Mouse (Mus musculus): ENCODE data around the gene Fnbp1l. TPM values are rescaled to one million over a fixed set of nuclear protein-coding genes. Genes with fewer than 3 reads are reported as not detected.

Fnbp1l gene
- polyA plus RNA-seq, 1 experiment from 2014 or later = 84.7 TPM

DNA sequence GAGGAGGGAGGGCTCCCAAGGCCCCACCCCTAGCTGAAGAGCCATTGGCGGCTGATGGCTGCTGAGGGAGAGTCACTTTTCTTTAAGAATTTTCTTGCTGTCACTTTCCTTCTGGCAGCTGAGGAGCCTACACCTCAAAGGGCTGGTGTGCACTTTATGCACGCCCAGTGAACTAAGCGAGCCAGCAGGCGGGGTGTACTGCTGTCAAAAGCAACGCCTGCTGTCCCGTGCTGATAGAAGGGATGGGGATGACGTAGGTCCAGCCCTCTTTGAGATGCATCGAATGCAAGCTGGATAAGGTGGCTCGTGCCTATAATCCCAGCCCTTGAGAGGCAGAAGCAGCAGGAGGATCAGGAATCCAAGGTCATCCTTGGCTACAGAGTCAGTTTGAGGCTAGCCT lies 118.6 kb downstream of the Fnbp1l start:
- no peak overlapping the region for H3K4me3 ChIP-seq (ENCODE audit: low read depth, low read length)
- H3K9ac ChIP-seq (replicated peaks; ENCODE audit: low read depth, low read length) = no peak overlapping the region
- H3K27me3 ChIP-seq (ENCODE audit: control insufficient read depth, insufficient read depth, low read length) = no peaks in the 10 kb centered on the region
- no peak overlapping the region for H3K27ac ChIP-seq (ENCODE audit: low read length)
- 87% methylated on average over 9 of the region's 9 CpGs for WGBS
- no peak for ATAC-seq (ENCODE audit: insufficient number of reproducible peaks, insufficient read depth, low FRiP score, low read depth)
- 0 out of 2 replicates have a peak, but pooled peaks cover 5% of the 10 kb centered on the region for H3K4me1 ChIP-seq (ENCODE audit: control insufficient read depth, insufficient read depth, low read length)
- no peak overlapping the region for H3K4me2 ChIP-seq (replicated peaks; ENCODE audit: low read depth, low read length)
- no peaks in the 10 kb centered on the region for H3K36me3 ChIP-seq (ENCODE audit: control insufficient read depth, insufficient read depth, low read length)
- H3K9me3 ChIP-seq (ENCODE audit: control insufficient read depth, low read depth, low read length) = no peaks in the 10 kb centered on the region

DNA sequence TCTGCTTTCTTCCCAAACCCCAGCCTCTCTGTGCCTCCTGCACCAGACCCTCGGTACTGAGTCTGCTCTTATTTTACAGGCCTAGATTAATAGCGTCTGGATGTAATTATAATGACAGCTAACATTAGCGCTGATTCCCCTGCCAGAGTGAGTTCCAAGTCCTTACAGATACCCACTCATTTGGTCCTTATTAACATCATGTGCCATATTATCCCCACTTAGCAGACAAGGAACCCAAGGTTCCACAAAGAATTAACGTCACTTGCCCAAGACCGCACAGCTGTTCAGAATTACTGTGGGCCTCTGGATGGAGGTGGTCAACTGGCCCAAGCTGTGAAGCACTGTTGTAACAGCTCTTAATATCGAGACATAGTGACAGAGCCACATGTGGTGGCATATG lies 119.9 kb downstream of the Fnbp1l start:
- Histone ChIP-seq H3K27ac (ENCODE audit: low read length) (no peak overlapping the region), H3K4me3 (ENCODE audit: low read depth, low read length) (no peak overlapping the region), H3K4me2 (replicated peaks; ENCODE audit: low read depth, low read length) (no peak overlapping the region), H3K9ac (replicated peaks; ENCODE audit: low read depth, low read length) (no peak overlapping the region), H3K27me3 (ENCODE audit: control insufficient read depth, insufficient read depth, low read length) (no peaks in the 10 kb centered on the region), H3K9me3 (ENCODE audit: control insufficient read depth, low read depth, low read length) (no peaks in the 10 kb centered on the region), H3K36me3 (ENCODE audit: control insufficient read depth, insufficient read depth, low read length) (no peaks in the 10 kb centered on the region), H3K4me1 (ENCODE audit: control insufficient read depth, insufficient read depth, low read length) (peaks cover 7% of the 10 kb centered on the region; the same call in 1 of the 2 replicates)
- 74% methylated on average over 6 of the region's 6 CpGs for WGBS
- no peak for ATAC-seq (ENCODE audit: insufficient number of reproducible peaks, insufficient read depth, low FRiP score, low read depth)

DNA sequence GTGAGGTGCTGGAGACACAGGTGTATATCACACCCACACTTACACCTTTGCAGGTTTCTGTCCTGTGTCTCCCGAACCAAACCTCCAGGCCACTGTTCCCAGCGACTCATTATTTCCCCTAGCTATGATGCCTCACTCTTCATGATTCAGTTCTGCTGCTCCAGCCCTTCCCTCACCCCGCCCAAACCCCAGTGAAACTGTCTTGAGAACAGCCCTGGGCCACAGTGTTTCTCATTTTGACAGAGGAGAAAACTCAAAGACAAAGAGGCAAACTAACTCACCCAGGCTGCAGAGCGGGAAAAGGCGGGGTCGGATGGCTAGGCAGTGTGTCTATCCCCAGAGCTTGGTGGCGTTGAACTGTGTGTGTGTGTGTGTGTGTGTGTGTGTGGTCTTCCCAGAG lies 121.0 kb downstream of the Fnbp1l start:
- no peak overlapping the region for H3K4me2 ChIP-seq (replicated peaks; ENCODE audit: low read depth, low read length)
- H3K9me3 ChIP-seq (ENCODE audit: control insufficient read depth, low read depth, low read length) = no peaks in the 10 kb centered on the region
- H3K9ac ChIP-seq (replicated peaks; ENCODE audit: low read depth, low read length) = no peak overlapping the region
- ATAC-seq (ENCODE audit: insufficient number of reproducible peaks, insufficient read depth, low FRiP score, low read depth) = no peak
- peaks cover 14% of the 10 kb centered on the region; the same call in 1 of the 2 replicates for H3K4me1 ChIP-seq (ENCODE audit: control insufficient read depth, insufficient read depth, low read length)
- no peak overlapping the region for H3K27ac ChIP-seq (ENCODE audit: low read length)
- H3K4me3 ChIP-seq (ENCODE audit: low read depth, low read length) = no peak overlapping the region
- H3K27me3 ChIP-seq (ENCODE audit: control insufficient read depth, insufficient read depth, low read length) = no peaks in the 10 kb centered on the region
- WGBS = 77% methylated on average over 7 of the region's 7 CpGs
- no peaks in the 10 kb centered on the region for H3K36me3 ChIP-seq (ENCODE audit: control insufficient read depth, insufficient read depth, low read length)

DNA sequence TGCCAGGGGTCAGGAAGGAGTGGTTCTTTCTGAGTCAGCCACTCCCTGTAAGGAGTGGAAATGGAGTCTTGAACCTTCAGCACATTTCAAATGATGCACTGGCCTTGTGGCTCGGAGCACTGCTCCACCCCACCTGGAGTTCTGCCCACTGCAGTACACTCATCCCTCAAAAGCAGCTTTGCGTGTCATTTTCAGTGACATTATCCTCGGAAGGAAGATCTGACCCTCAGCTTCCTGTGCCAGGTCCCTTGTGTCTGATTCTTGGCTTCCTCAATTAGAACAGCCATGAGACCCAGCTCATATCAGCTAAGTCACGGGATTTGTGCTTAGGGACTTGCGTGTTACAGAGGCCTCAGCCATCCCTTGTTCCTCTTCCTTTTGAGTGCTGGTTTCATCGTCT lies 121.6 kb downstream of the Fnbp1l start:
- Histone ChIP-seq H3K36me3 (ENCODE audit: control insufficient read depth, insufficient read depth, low read length) (no peaks in the 10 kb centered on the region), H3K9me3 (ENCODE audit: control insufficient read depth, low read depth, low read length) (no peaks in the 10 kb centered on the region), H3K27me3 (ENCODE audit: control insufficient read depth, insufficient read depth, low read length) (no peaks in the 10 kb centered on the region), H3K9ac (replicated peaks; ENCODE audit: low read depth, low read length) (no peak overlapping the region), H3K4me2 (replicated peaks; ENCODE audit: low read depth, low read length) (no peak overlapping the region), H3K4me1 (ENCODE audit: control insufficient read depth, insufficient read depth, low read length) (peaks cover 16% of the 10 kb centered on the region; the same call in 1 of the 2 replicates), H3K27ac (ENCODE audit: low read length) (no peak overlapping the region), H3K4me3 (ENCODE audit: low read depth, low read length) (no peak overlapping the region)
- 84% methylated on average over 6 of the region's 6 CpGs for WGBS
- ATAC-seq (ENCODE audit: insufficient number of reproducible peaks, insufficient read depth, low FRiP score, low read depth) = no peak

DNA sequence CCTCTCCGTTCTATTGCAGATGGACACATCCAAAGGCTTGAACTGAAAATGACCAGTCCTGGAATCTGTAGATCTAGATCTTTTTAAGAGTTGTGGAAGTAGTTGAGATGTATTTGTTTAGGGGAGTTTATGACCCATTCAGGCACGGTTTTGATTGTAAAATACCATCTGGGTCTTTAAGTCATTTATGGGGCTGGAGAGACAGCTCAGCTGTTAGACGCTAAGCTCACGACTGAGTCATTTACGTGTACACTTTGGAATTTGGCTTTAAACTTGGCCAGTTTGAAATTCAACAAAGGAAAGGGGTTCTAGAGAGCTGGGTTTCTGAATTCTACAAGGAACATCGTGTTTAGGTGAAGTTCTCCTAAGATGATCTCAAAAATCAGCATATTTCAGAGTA lies 124.8 kb downstream of the Fnbp1l start:
- H3K27me3 ChIP-seq (ENCODE audit: control insufficient read depth, insufficient read depth, low read length) = no peaks in the 10 kb centered on the region
- 54% methylated on average over 6 of the region's 6 CpGs for WGBS
- no peak overlapping the region for H3K4me2 ChIP-seq (replicated peaks; ENCODE audit: low read depth, low read length)
- ATAC-seq (ENCODE audit: insufficient number of reproducible peaks, insufficient read depth, low FRiP score, low read depth) = no peak
- no peak overlapping the region for H3K4me3 ChIP-seq (ENCODE audit: low read depth, low read length)
- H3K36me3 ChIP-seq (ENCODE audit: control insufficient read depth, insufficient read depth, low read length) = no peaks in the 10 kb centered on the region
- H3K9me3 ChIP-seq (ENCODE audit: control insufficient read depth, low read depth, low read length) = no peaks in the 10 kb centered on the region
- H3K27ac ChIP-seq (ENCODE audit: low read length) = no peak overlapping the region
- H3K4me1 ChIP-seq (ENCODE audit: control insufficient read depth, insufficient read depth, low read length) = peaks cover 20% of the 10 kb centered on the region; the same call in 1 of the 2 replicates
- H3K9ac ChIP-seq (replicated peaks; ENCODE audit: low read depth, low read length) = no peak overlapping the region

DNA sequence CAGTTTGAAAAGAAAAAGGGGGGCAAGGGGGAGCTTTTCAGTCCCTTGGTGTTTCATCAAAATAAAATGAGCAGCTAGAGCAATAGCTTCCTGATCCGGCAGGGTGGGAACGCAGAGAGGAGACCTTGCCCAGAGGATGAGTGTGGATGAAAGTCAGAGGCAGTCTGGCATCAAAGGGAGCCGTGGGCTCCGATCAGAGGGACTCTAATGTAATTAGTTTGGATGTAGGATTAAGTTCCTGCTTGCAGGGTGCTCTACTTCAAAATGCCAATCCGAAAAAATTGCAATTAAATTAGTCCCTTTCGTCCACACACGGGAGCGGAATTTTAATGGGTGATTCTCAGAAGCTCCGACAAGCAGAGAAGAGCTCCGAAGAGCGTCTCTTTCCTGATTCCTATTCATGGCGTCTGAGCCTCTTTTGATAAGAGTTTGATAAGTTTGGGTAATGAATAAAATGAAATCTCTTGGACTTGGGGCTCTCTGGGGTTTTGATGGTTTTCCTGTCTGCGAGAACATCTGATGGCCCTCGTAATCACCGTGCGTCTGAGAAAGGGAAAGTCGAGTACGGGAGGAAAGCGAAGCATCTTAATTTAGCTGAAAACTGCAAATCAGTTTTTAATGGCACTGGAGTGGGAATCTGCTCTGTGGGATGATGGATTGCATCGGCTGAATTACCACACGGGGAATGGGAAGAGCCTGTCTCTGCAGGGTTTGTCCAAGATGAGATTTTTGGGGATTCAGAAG lies 126.5 kb downstream of the Fnbp1l start:
- WGBS = 62% methylated on average over 21 of the region's 21 CpGs
- H3K4me3 ChIP-seq (ENCODE audit: low read depth, low read length) = no peak overlapping the region
- peaks cover 15% of the 10 kb centered on the region; the same call in 1 of the 2 replicates for H3K4me1 ChIP-seq (ENCODE audit: control insufficient read depth, insufficient read depth, low read length)
- ATAC-seq (ENCODE audit: insufficient number of reproducible peaks, insufficient read depth, low FRiP score, low read depth) = no peak
- H3K9ac ChIP-seq (replicated peaks; ENCODE audit: low read depth, low read length) = no peak overlapping the region
- no peaks in the 10 kb centered on the region for H3K36me3 ChIP-seq (ENCODE audit: control insufficient read depth, insufficient read depth, low read length)
- H3K27ac ChIP-seq (ENCODE audit: low read length) = no peak overlapping the region
- no peak overlapping the region for H3K4me2 ChIP-seq (replicated peaks; ENCODE audit: low read depth, low read length)
- no peaks in the 10 kb centered on the region for H3K27me3 ChIP-seq (ENCODE audit: control insufficient read depth, insufficient read depth, low read length)
- no peaks in the 10 kb centered on the region for H3K9me3 ChIP-seq (ENCODE audit: control insufficient read depth, low read depth, low read length)

DNA sequence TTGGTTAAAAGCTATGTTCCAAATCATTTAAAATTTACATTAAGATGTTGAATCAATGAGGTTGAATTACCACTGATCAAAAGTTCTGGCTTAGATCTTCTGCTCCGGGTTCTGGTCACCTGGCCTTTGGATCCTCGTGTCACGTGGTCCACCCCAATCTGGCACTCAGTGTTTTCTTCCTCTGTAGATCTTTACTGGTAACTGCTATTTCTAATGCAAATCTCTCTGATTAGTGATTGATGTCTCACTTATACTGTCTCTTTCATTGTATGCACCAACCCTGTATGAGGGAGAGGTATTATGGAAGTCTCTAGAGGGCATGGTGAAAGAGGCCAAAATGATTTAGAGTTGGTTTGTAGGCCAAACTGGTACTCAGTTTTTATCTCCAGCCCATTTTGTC lies 127.5 kb downstream of the Fnbp1l start:
- H3K27ac ChIP-seq (ENCODE audit: low read length) = no peak overlapping the region
- no peak for ATAC-seq (ENCODE audit: insufficient number of reproducible peaks, insufficient read depth, low FRiP score, low read depth)
- 94% methylated on average over 3 of the region's 3 CpGs for WGBS

DNA sequence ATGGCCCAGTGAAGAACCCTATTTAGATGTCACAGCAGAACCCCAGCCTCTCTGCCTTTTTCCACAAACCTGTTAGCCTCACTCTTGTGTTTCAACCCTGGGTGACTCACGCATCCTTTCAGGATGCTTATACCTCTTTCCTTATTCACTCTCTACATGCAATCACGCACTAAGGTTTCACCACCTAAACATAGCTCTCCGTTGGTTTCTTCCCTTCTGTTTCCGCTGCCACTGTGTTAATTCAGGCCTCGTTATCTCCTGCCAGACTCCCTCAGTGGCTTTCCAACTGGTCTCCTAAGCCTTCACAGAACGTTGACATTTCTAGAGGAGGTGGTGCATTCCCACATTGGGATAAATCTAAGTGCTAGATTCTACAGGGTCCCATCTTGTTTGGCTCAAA lies 128.9 kb downstream of the Fnbp1l start:
- Histone ChIP-seq H3K4me3 (ENCODE audit: low read depth, low read length) (no peak overlapping the region), H3K9ac (replicated peaks; ENCODE audit: low read depth, low read length) (no peak overlapping the region), H3K4me1 (ENCODE audit: control insufficient read depth, insufficient read depth, low read length) (peaks cover 15% of the 10 kb centered on the region; the same call in 1 of the 2 replicates), H3K27me3 (ENCODE audit: control insufficient read depth, insufficient read depth, low read length) (no peaks in the 10 kb centered on the region), H3K9me3 (ENCODE audit: control insufficient read depth, low read depth, low read length) (no peaks in the 10 kb centered on the region), H3K4me2 (replicated peaks; ENCODE audit: low read depth, low read length) (no peak overlapping the region), H3K27ac (ENCODE audit: low read length) (no peak overlapping the region), H3K36me3 (ENCODE audit: control insufficient read depth, insufficient read depth, low read length) (no peaks in the 10 kb centered on the region)
- WGBS = 76% methylated on average over 6 of the region's 6 CpGs
- ATAC-seq (ENCODE audit: insufficient number of reproducible peaks, insufficient read depth, low FRiP score, low read depth) = no peak

More for the DNA sequence above, 127.5 kb downstream of the Fnbp1l start:
- Histone ChIP-seq H3K36me3 (ENCODE audit: control insufficient read depth, insufficient read depth, low read length) (no peaks in the 10 kb centered on the region), H3K4me1 (ENCODE audit: control insufficient read depth, insufficient read depth, low read length) (peaks cover 15% of the 10 kb centered on the region; the same call in 1 of the 2 replicates), H3K9ac (replicated peaks; ENCODE audit: low read depth, low read length) (no peak overlapping the region), H3K4me2 (replicated peaks; ENCODE audit: low read depth, low read length) (no peak overlapping the region), H3K9me3 (ENCODE audit: control insufficient read depth, low read depth, low read length) (no peaks in the 10 kb centered on the region), H3K27me3 (ENCODE audit: control insufficient read depth, insufficient read depth, low read length) (no peaks in the 10 kb centered on the region), H3K4me3 (ENCODE audit: low read depth, low read length) (no peak overlapping the region)
